Mouse (Mus musculus) embryonic facial prominence, embryonic 11.5 days (tissue): Measurements from ENCODE around the gene Exoc6b. TPM values are rescaled to one million over a fixed set of nuclear protein-coding genes. Genes with fewer than 3 reads are reported as not detected.

Source experiments
- ATAC-seq: fragments of 200-750 bp; cut with Nextera tagmentation; replicated peaks from 2 replicates; pipeline ENCODE4 v1.8.0; 2017; ENCODE audit warnings: low read depth; ENCODE audit not compliant: insufficient number of reproducible peaks, low FRiP score, low TSS enrichment
- DNase-seq: peaks from one replicate; pipeline ENCODE4 v3.0.0-alpha.2; 2015; ENCODE audit warnings: low spot score
- H3K27ac ChIP-seq: fragments of 300-500 bp; sonication (generic); replicated peaks from 2 replicates; pipeline ENCODE4 v1.5.1; 2014; ENCODE audit warnings: mild to moderate bottlenecking, low read depth, low read length, control low read depth
- H3K27me3 ChIP-seq: fragments of 300-500 bp; sonication (generic); 2 replicates; pipeline ENCODE4 v1.6.1; 2014; ENCODE audit warnings: mild to moderate bottlenecking, low read length, moderate library complexity, mixed read lengths; ENCODE audit not compliant: control insufficient read depth, insufficient read depth
- H3K36me3 ChIP-seq: fragments of 300-500 bp; sonication (generic); replicated peaks from 2 replicates; pipeline ENCODE4 v1.6.1; 2014; ENCODE audit warnings: low read depth, mild to moderate bottlenecking, low read length, moderate library complexity, mixed read lengths; ENCODE audit not compliant: control insufficient read depth, insufficient read depth
- H3K4me1 ChIP-seq: fragments of 300-500 bp; sonication (generic); 2 replicates; pipeline ENCODE4 v1.6.1; 2014; ENCODE audit warnings: low read length, mixed read lengths; ENCODE audit not compliant: control insufficient read depth, insufficient read depth
- H3K4me2 ChIP-seq: fragments of 300-500 bp; sonication (generic); 2 replicates; pipeline ENCODE4 v1.6.1; 2014; ENCODE audit warnings: low read depth, mild to moderate bottlenecking, control low read depth, low read length, moderate library complexity
- H3K4me3 ChIP-seq: fragments of 300-500 bp; sonication (generic); 2 replicates; pipeline ENCODE4 v1.5.1; 2014; ENCODE audit warnings: low read depth, low read length, control low read depth
- H3K9ac ChIP-seq: fragments of 300-500 bp; sonication (generic); replicated peaks from 2 replicates; pipeline ENCODE4 v1.6.1; 2014; ENCODE audit warnings: mild to moderate bottlenecking, control low read depth, low read length
- H3K9me3 ChIP-seq: fragments of 300-500 bp; sonication (generic); replicated peaks from 2 replicates; pipeline ENCODE4 v1.6.1; 2016; ENCODE audit warnings: mild to moderate bottlenecking, low read length, inconsistent platforms, mixed read lengths; ENCODE audit not compliant: control insufficient read depth
- WGBS: fragments of 180-500 bp; shearing (Covaris S2); extraction: QIAGEN DNeasy Blood & Tissue Kit; methylation state at CpG from one replicate; pipeline ENCODE4 v1.1.7; 2014; 5-methylcytosine and 5-hydroxymethylcytosine counted together
- polyA plus RNA-seq: library from polyadenylated mRNA; unstranded; fragments of >200 nt; fragmentation: Nextera tagmentation; extraction: Ambion mirVana; gene quantifications from 2 replicates; pipeline ENCODE4 v1.2.1, GENCODE M21; 2014

Gene Exoc6b
- polyA plus RNA-seq, 1 experiment from 2014 or later = 36.0 TPM

- Histone ChIP-seq H3K4me2 (peak overlapping the region; percentile 91), H3K4me1 (peaks cover 6% of the 10 kb centered on the region), H3K9ac (peak overlapping the region; percentile 70), H3K27ac (peak overlapping the region; percentile 65; the same call in 1 of the 2 replicates), H3K27me3 (peaks cover 30% of the 10 kb centered on the region), H3K4me3 (peak overlapping the region; percentile 59), H3K9me3 (no peaks in the 10 kb centered on the region), H3K36me3 (no peaks in the 10 kb centered on the region)
- DNase-seq (peak; percentile 81), ATAC-seq (no peak)
- under 1% methylated on average over 44 of the region's 54 CpGs for WGBS
Measured at GRCm38 (mm10) chr6:84588895-84589652, 480.2 kb downstream of the Exoc6b start.

DNA sequence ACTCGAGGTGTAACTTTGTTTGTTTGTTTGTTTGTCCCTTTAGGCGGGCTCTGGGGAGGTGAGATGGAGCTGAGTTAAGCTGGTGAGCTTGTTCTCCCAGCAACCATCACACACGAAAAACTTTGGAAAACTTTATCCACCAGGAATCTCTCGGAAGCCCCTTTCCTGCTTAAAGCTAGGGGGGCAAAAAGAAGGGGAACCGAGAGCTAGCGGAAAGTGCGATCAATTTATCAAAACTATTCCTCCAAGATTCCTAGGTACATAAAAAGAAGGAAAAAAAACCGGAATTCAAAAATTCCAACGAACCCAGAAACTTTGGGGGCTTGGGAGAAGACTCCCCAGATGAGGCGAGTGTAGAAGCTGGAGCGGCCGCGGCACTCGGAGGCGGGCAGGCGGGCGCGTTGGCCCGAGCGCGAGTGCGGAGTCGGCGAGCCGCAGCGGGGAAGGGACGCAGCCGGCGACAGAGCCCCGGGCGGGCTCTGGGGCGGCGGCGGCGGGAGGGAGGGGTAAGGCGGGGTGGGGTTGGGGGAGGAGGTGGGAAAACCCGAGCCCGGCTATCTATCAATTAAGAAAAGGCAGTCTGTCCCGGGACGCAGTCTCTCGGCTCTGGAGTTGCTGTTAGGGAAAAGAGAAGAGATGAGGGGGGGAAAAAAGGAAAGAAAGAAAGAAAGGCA, 481.0 kb downstream of the Exoc6b start:
- peak overlapping the region; percentile 59 for H3K4me3 ChIP-seq
- H3K4me1 ChIP-seq = peaks cover 12% of the 10 kb centered on the region
- no peaks in the 10 kb centered on the region for H3K9me3 ChIP-seq
- H3K27me3 ChIP-seq = peaks cover 36% of the 10 kb centered on the region
- peak; percentile 56 for DNase-seq
- H3K27ac ChIP-seq = peak overlapping the region; percentile 65
- H3K9ac ChIP-seq = peak overlapping the region; percentile 70
- ATAC-seq = no peak
- H3K4me2 ChIP-seq = peak overlapping the region; percentile 91
- H3K36me3 ChIP-seq = no peaks in the 10 kb centered on the region
- WGBS = under 1% methylated on average over 41 of the region's 41 CpGs

DNA sequence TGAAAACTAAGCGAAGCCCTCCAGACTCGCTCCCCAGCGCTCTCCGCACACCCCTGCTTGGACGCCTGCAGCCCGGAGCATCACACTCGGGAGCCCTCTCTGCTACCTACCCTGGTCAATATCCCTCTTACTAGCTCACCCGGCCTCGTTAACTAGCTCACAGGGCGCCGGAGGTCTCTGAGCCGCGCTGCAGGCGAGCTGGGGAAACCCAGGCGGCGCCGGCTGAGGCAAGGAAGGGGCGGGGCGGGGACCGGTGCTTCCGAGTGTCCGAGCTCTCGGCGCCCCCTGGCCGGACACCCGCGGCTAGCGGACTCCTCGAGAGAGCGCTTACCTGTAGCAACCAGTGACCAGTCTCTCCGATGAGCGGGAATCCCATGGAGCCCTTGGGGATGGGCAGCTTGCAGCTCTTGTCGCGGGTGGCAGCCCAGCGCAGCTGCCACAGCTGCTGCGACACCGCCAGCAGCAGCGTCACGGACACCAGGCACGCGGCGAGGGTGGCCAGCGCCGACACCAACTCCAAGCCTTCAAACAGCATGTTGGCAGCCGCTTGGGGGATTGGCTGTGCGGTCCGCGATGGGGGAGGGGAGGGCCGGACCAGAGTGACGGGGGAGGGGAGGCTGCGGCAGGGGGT, 481.7 kb downstream of the Exoc6b start:
- ATAC-seq (no peak), DNase-seq (peak; percentile 71)
- Histone ChIP-seq H3K27me3 (peaks cover 38% of the 10 kb centered on the region), H3K9ac (peak overlapping the region; percentile 70), H3K4me2 (peak overlapping the region; percentile 91), H3K4me1 (peaks cover 14% of the 10 kb centered on the region), H3K4me3 (peak overlapping the region; percentile 59), H3K27ac (peak overlapping the region; percentile 56), H3K36me3 (no peaks in the 10 kb centered on the region), H3K9me3 (no peaks in the 10 kb centered on the region)
- under 1% methylated on average over 51 of the region's 51 CpGs for WGBS

- peak overlapping the region; percentile 70 for H3K9ac ChIP-seq
- ATAC-seq (no peak), DNase-seq (peak; percentile 39)
- no peaks in the 10 kb centered on the region for H3K36me3 ChIP-seq
- H3K27ac ChIP-seq = peak overlapping the region; percentile 56; the same call in 1 of the 2 replicates
- H3K27me3 ChIP-seq = peaks cover 44% of the 10 kb centered on the region
- H3K4me2 ChIP-seq = peak overlapping the region; percentile 91
- H3K4me1 ChIP-seq = peaks cover 14% of the 10 kb centered on the region
- 1% methylated on average over 28 of the region's 28 CpGs for WGBS
- H3K4me3 ChIP-seq = peak overlapping the region; percentile 59
- H3K9me3 ChIP-seq = no peaks in the 10 kb centered on the region
Measured at GRCm38 (mm10) chr6:84586551-84587200, 482.6 kb downstream of the Exoc6b start.

- peak; percentile 54 for DNase-seq
- Histone ChIP-seq H3K27ac (peak overlapping the region; percentile 62), H3K4me1 (peaks cover 14% of the 10 kb centered on the region), H3K9ac (peak overlapping the region; percentile 73), H3K9me3 (no peaks in the 10 kb centered on the region), H3K4me2 (peak overlapping the region; percentile 91), H3K4me3 (peak overlapping the region; percentile 59), H3K36me3 (no peaks in the 10 kb centered on the region), H3K27me3 (peaks cover 48% of the 10 kb centered on the region)
- ATAC-seq = no peak
- WGBS = under 1% methylated on average over 37 of the region's 37 CpGs
Measured at GRCm38 (mm10) chr6:84585686-84586300, 483.5 kb downstream of the Exoc6b start.

DNA sequence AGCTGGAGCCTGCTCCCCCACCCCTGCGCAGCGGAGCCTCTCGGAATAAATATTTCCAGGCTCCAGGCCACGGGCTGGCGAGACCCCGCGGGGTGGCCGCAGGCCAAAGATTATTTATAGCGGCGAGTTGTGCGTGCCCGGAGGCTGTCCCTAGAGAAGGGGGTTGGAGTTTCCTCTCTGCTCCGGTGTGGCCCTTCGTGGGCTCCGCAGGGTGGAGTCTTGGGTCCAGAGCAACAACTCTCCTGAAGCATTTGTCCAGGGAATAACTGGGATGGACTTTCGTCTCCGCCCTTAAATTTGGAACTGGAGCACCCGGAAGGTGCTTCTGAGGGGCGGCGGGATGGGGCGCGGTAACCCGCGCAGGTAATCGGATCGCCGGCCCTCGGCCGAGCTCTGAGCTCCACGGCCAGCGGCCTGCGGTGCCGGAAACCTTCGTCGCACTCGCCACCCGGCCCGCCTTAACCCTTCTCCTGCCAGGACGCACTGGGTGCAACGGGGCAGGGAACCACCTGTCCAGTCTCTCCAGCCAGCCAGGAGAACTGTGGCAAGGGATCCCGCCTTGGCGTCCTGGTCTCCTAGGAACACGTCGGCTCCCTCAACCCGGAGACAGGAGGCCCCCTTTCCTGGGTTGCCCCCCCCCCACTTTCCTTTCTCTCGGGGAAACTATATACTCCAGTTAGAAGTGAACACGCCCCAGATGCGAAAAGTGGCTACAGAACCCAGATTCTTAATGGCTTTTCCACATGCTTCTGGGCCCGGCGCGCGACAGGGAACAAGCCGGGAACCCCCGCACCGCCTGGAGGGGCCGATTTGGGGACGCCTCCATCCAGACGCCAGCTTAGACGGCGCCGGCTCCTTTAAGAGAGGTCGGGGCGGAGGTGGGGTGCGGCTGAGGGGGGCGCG, 484.3 kb downstream of the Exoc6b start:
- DNase-seq = peak; percentile 60
- H3K9me3 ChIP-seq = no peaks in the 10 kb centered on the region
- H3K4me2 ChIP-seq = peak overlapping the region; percentile 91
- peak overlapping the region; percentile 62 for H3K27ac ChIP-seq
- H3K9ac ChIP-seq = peak overlapping the region; percentile 73
- H3K27me3 ChIP-seq = peaks cover 50% of the 10 kb centered on the region
- H3K4me1 ChIP-seq = peaks cover 13% of the 10 kb centered on the region
- peak overlapping the region; percentile 59 for H3K4me3 ChIP-seq
- no peak for ATAC-seq
- H3K36me3 ChIP-seq = no peaks in the 10 kb centered on the region
- under 1% methylated on average over 66 of the region's 66 CpGs for WGBS
